ENCODE assay signal across 17 mouse cellular contexts in the genomic region with DNA sequence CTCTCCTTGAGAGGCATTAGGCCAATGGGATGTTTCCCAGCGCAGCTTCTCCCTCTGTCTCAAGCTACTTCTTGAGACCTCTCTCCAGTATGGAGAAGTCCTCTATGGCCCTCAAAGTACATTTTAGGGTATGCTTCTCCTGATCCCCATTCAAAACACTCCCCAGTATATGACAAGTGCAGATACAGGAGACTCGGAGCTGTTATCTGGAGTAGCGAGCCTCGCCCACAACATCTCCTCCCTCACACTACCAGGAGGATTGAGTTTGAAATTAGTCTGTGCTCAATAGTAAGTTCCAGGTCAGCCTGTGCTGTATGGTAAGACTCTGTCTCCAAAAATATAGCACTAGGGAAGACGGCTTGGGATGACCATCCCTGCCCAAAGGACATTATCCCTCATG. TPM values are rescaled to one million over a fixed set of nuclear protein-coding genes. Genes with fewer than 3 reads are reported as not detected.
A peak's percentile ranks its signal among the peaks of the same experiment; 100 is the strongest.
DNase-seq lines count a peak whose midpoint lies in the region; ATAC-seq and TF ChIP-seq lines count a peak whose summit lies in the region.
"Had no signal": no experiment of that assay in that cellular context is flagged by ENCODE, and none has a peak within 500 bp of the region (broad histone marks: within the 10 kb centered on the region; RNA-seq: fewer than 3 reads in every experiment).

No protein-coding gene starts in this region.

- TF ChIP-seq EP300 in liver, postnatal 0 days (IDR thresholded peaks at IDR 0.05; ENCODE audit: low read depth), result no peak
- TF ChIP-seq EP300 in liver, embryonic 14.5 days (IDR thresholded peaks at IDR 0.05; ENCODE audit: low read depth), result no peak

- H3K9ac ChIP-seq in liver, postnatal 0 days (replicated peaks), result no peak overlapping the region
- peak overlapping the region; percentile 40; the same call in 1 of the 2 replicates for H3K9ac ChIP-seq in liver, embryonic 14.5 days (replicated peaks)
- H3K9ac ChIP-seq in hindbrain, embryonic 11.5 days (ENCODE audit: low read depth, low read length), result no peak overlapping the region
- H3K9ac ChIP-seq: embryonic facial prominence, embryonic 13.5 days; forebrain, embryonic 15.5 days; heart, embryonic 13.5 days; hindbrain, embryonic 12.5 days had no signal

- peak; percentile 61 for DNase-seq in liver
- DNase-seq in liver, postnatal 0 days, result no peak
- peak in 2 of 3 experiments; percentile 41 to 46 for DNase-seq in liver, embryonic 14.5 days (ENCODE audit: low read depth in 3 of 3, low spot score in 3 of 3)
- no peak for DNase-seq in layer of hippocampus, adult 18-20 months (ENCODE audit: low spot score in 2 of 2)
- DNase-seq in right cerebral cortex, postnatal 10 days (ENCODE audit: low spot score in 2 of 2), result no peak
- no peak for DNase-seq in hindbrain, embryonic 11.5 days (ENCODE audit: low spot score)
- DNase-seq in thymus, postnatal 4 days, result no peak
- DNase-seq: adrenal gland, adult 8-10 months; cerebellum, adult 9-11 months; cerebellum, postnatal 36 days; gastrocnemius, postnatal 10 days had no signal

- TF ChIP-seq CTCF in liver, postnatal 0 days (IDR thresholded peaks at IDR 0.05; ENCODE audit: low read depth), result no peak
- TF ChIP-seq CTCF in liver, embryonic 14.5 days (IDR thresholded peaks at IDR 0.05; ENCODE audit: low read depth), result no peak

- H3K4me1 ChIP-seq in liver, postnatal 0 days (ENCODE audit: insufficient read depth), result peaks cover 25% of the 10 kb centered on the region
- peaks cover 39 to 49% of the 10 kb centered on the region in 2 experiments for H3K4me1 ChIP-seq in liver, embryonic 14.5 days (replicated peaks; ENCODE audit: control insufficient read depth in 2 of 2, insufficient read depth in 2 of 2, low read length in 1 of 2)
- no peaks in the 10 kb centered on the region for H3K4me1 ChIP-seq in hindbrain, embryonic 11.5 days (replicated peaks; ENCODE audit: control insufficient read depth, insufficient read depth, low read length)
- H3K4me1 ChIP-seq: hindbrain, embryonic 12.5 days had no signal

- H3K4me3 ChIP-seq in liver, postnatal 0 days (ENCODE audit: low read depth, low read length), result no peak overlapping the region
- no peak overlapping the region for H3K4me3 ChIP-seq in liver, embryonic 14.5 days (ENCODE audit: insufficient read depth in 1 of 2, low read depth in 2 of 2, low read length in 2 of 2)
- no peak overlapping the region for H3K4me3 ChIP-seq in hindbrain, embryonic 11.5 days (ENCODE audit: low read depth, low read length)
- H3K4me3 ChIP-seq: embryonic facial prominence, embryonic 13.5 days; forebrain, embryonic 15.5 days; heart, embryonic 13.5 days; hindbrain, embryonic 12.5 days had no signal

- H3K4me2 ChIP-seq in liver, postnatal 0 days (ENCODE audit: low read depth, low read length), result no peak overlapping the region
- H3K4me2 ChIP-seq in liver, embryonic 14.5 days (ENCODE audit: low read depth), result peak overlapping the region; percentile 85
- no peak overlapping the region for H3K4me2 ChIP-seq in hindbrain, embryonic 11.5 days (replicated peaks; ENCODE audit: low read depth, low read length)
- H3K4me2 ChIP-seq: embryonic facial prominence, embryonic 13.5 days; forebrain, embryonic 15.5 days; heart, embryonic 13.5 days; hindbrain, embryonic 12.5 days had no signal

- no peak for ATAC-seq in liver, postnatal 0 days
- peak; percentile 60 for ATAC-seq in erythroid progenitor cell, adult 5-6 weeks (replicated peaks; ENCODE audit: low FRiP score, poor library complexity, severe bottlenecking)
- ATAC-seq in liver, embryonic 14.5 days (ENCODE audit: insufficient read depth), result peak; percentile 56
- no peak for ATAC-seq in hindbrain, embryonic 11.5 days (ENCODE audit: low FRiP score)
- ATAC-seq: forebrain, embryonic 15.5 days; inflammation-experienced regulatory T-cells, adult 6 months had no signal

- H3K36me3 ChIP-seq in liver, postnatal 0 days (replicated peaks; ENCODE audit: insufficient read depth, low read length), result no peaks in the 10 kb centered on the region
- H3K36me3 ChIP-seq in liver, embryonic 14.5 days (replicated peaks; ENCODE audit: control insufficient read depth, insufficient read depth, low read depth), result no peaks in the 10 kb centered on the region
- no peaks in the 10 kb centered on the region for H3K36me3 ChIP-seq in hindbrain, embryonic 11.5 days (ENCODE audit: control insufficient read depth, insufficient read depth, low read length)
- H3K36me3 ChIP-seq: embryonic facial prominence, embryonic 13.5 days; forebrain, embryonic 15.5 days; heart, embryonic 13.5 days; hindbrain, embryonic 12.5 days had no signal

- H3K27me3 ChIP-seq in liver, postnatal 0 days (ENCODE audit: insufficient read depth, low read length), result no peaks in the 10 kb centered on the region
- no peaks in the 10 kb centered on the region for H3K27me3 ChIP-seq in liver, embryonic 14.5 days (ENCODE audit: control insufficient read depth, insufficient read depth, low read length)
- H3K27me3 ChIP-seq in hindbrain, embryonic 11.5 days (ENCODE audit: control insufficient read depth, insufficient read depth, low read length), result no peaks in the 10 kb centered on the region
- H3K27me3 ChIP-seq: embryonic facial prominence, embryonic 13.5 days; forebrain, embryonic 15.5 days; hindbrain, embryonic 12.5 days had no signal

- 62% methylated on average over 5 of the region's 5 CpGs for WGBS in liver, postnatal 0 days (ENCODE audit: insufficient replicate concordance)
- 27% methylated on average over 5 of the region's 5 CpGs for WGBS in liver, embryonic 14.5 days (ENCODE audit: insufficient replicate concordance)
- 82% methylated on average over 5 of the region's 5 CpGs for WGBS in hindbrain, embryonic 11.5 days

- no peaks in the 10 kb centered on the region for H3K9me3 ChIP-seq in liver, postnatal 0 days (ENCODE audit: low read length)
- no peaks in the 10 kb centered on the region for H3K9me3 ChIP-seq in liver, embryonic 14.5 days (ENCODE audit: control insufficient read depth, low read length)
- H3K9me3 ChIP-seq in hindbrain, embryonic 11.5 days (ENCODE audit: control insufficient read depth, low read length), result no peaks in the 10 kb centered on the region
- H3K9me3 ChIP-seq: embryonic facial prominence, embryonic 13.5 days; forebrain, embryonic 15.5 days; heart, embryonic 13.5 days; hindbrain, embryonic 12.5 days had no signal

- no peak overlapping the region for H3K27ac ChIP-seq in liver, postnatal 0 days (ENCODE audit: low read depth)
- peak overlapping the region; percentile 74 for H3K27ac ChIP-seq in liver, embryonic 14.5 days
- no peak overlapping the region for H3K27ac ChIP-seq in hindbrain, embryonic 11.5 days (ENCODE audit: low read depth, low read length)
- H3K27ac ChIP-seq: embryonic facial prominence, embryonic 13.5 days; forebrain, embryonic 15.5 days; heart, embryonic 13.5 days; hindbrain, embryonic 12.5 days had no signal

RNA-seq across cellular contexts. Expression of a gene that starts 6.7 kb away (rescaled TPM):
- 5.3 TPM in 2 replicates for polyA plus RNA-seq in liver, postnatal 0 days (2015; fragmentation: Nextera tagmentation; extraction: Ambion mirVana)
- total RNA-seq in erythroid progenitor cell, adult 5-6 weeks (2015; ENCODE audit: low replicate concordance), result 15.1 and 26.8 TPM in 2 replicates
- total RNA-seq in erythroid progenitor cell, adult 5-6 weeks (2017; ENCODE audit: low replicate concordance), result 2.4 and 9.8 TPM in 2 replicates
- 8.6 and 11.3 TPM in 2 replicates for polyA plus RNA-seq in liver, embryonic 14.5 days (2012; rRNA removed)
- polyA plus RNA-seq in liver, embryonic 14.5 days (2014; fragmentation: Nextera tagmentation; extraction: Ambion mirVana), result 4.7 and 6.6 TPM in 2 replicates
- 10 to 100 TPM; 17.9 to 20.7 TPM for total RNA-seq in layer of hippocampus, adult 18-20 months (2021)
- 17.9 and 19.4 TPM in 2 replicates for polyA plus RNA-seq in hindbrain, embryonic 11.5 days (2014; fragmentation: Nextera tagmentation; extraction: Ambion mirVana)

RNA-seq across cellular contexts. Expression of a gene that starts 59.4 kb away (rescaled TPM):
- polyA plus RNA-seq in liver, postnatal 0 days (2015; fragmentation: Nextera tagmentation; extraction: Ambion mirVana), result 0.07 and 0.25 TPM in 2 replicates
- total RNA-seq in erythroid progenitor cell, adult 5-6 weeks (2015; ENCODE audit: low replicate concordance), result 0.84 TPM in 1 of 2 replicates, not detected in the other
- not detected in 2 replicates for total RNA-seq in erythroid progenitor cell, adult 5-6 weeks (2017; ENCODE audit: low replicate concordance)
- 0.08 and 0.11 TPM in 2 replicates for polyA plus RNA-seq in liver, embryonic 14.5 days (2012; rRNA removed)
- 0.15 and 0.32 TPM in 2 replicates for polyA plus RNA-seq in liver, embryonic 14.5 days (2014; fragmentation: Nextera tagmentation; extraction: Ambion mirVana)
- under 1 TPM; 0.07 to 0.48 TPM for total RNA-seq in layer of hippocampus, adult 18-20 months (2021)
- polyA plus RNA-seq in hindbrain, embryonic 11.5 days (2014; fragmentation: Nextera tagmentation; extraction: Ambion mirVana), result 0.22 TPM in 2 replicates

Comparison
In these comparisons a context has a peak if more than half of its experiments do, and no peak if none do; other contexts are left out.
1. DNase-seq: peak in liver (single experiment) and liver, embryonic 14.5 days (2 of 3); none in liver, postnatal 0 days (single experiment), layer of hippocampus, adult 18-20 months (0 of 2), right cerebral cortex, postnatal 10 days (0 of 2), hindbrain, embryonic 11.5 days (single experiment) and thymus, postnatal 4 days (single experiment).
2. ATAC-seq: peak in erythroid progenitor cell, adult 5-6 weeks (single experiment) and liver, embryonic 14.5 days (single experiment); none in liver, postnatal 0 days (single experiment) and hindbrain, embryonic 11.5 days (single experiment).